Mouse (Mus musculus) limb, embryonic 14.5 days (tissue): ENCODE measurements around the gene Zfp335. TPM values are rescaled to one million over a fixed set of nuclear protein-coding genes. Genes with fewer than 3 reads are reported as not detected.

Experiments
- ATAC-seq: fragments of 200-750 bp; cut with Nextera tagmentation; 2 replicates; pipeline ENCODE4 v1.8.0; 2017; ENCODE audit warnings: low read depth, moderate number of reproducible peaks, moderate TSS enrichment; ENCODE audit not compliant: low FRiP score
- DNase-seq: peaks from one replicate; pipeline ENCODE4 v3.0.0-alpha.2; 2015; ENCODE audit warnings: low spot score
- H3K27ac ChIP-seq: fragments of 300-500 bp; sonication (generic); replicated peaks from 2 replicates; pipeline ENCODE4 v1.5.1; 2014; ENCODE audit warnings: low read depth, mild to moderate bottlenecking, low read length, moderate library complexity, mixed read lengths
- H3K27me3 ChIP-seq: fragments of 300-500 bp; sonication (generic); 2 replicates; pipeline ENCODE4 v1.6.1; 2014; ENCODE audit warnings: low read length, mixed read lengths; ENCODE audit not compliant: control insufficient read depth, insufficient read depth
- H3K36me3 ChIP-seq: fragments of 300-500 bp; sonication (generic); 2 replicates; pipeline ENCODE4 v1.6.1; 2014; ENCODE audit warnings: mild to moderate bottlenecking, low read length, moderate library complexity, mixed read lengths; ENCODE audit not compliant: control insufficient read depth, insufficient read depth
- H3K4me1 ChIP-seq: fragments of 300-500 bp; sonication (generic); 2 replicates; pipeline ENCODE4 v1.6.1; 2014; ENCODE audit warnings: antibody characterized with exemption, low read length, mixed read lengths; ENCODE audit not compliant: control insufficient read depth, insufficient read depth
- H3K4me2 ChIP-seq: fragments of 300-500 bp; sonication (generic); replicated peaks from 2 replicates; pipeline ENCODE4 v1.6.1; 2014; ENCODE audit warnings: low read depth, mild to moderate bottlenecking, low read length, moderate library complexity; ENCODE audit not compliant: severe bottlenecking
- H3K4me3 ChIP-seq: fragments of 300-500 bp; sonication (generic); replicated peaks from 2 replicates; pipeline ENCODE4 v1.5.1; 2014; ENCODE audit warnings: low read length
- H3K9ac ChIP-seq: fragments of 300-500 bp; sonication (generic); 2 replicates; pipeline ENCODE4 v1.6.1; 2014; ENCODE audit warnings: mild to moderate bottlenecking, low read depth, low read length, moderate library complexity; ENCODE audit not compliant: severe bottlenecking
- H3K9me3 ChIP-seq: fragments of 300-500 bp; sonication (generic); 2 replicates; pipeline ENCODE4 v1.6.1; 2016; ENCODE audit warnings: low read length; ENCODE audit not compliant: control insufficient read depth
- POLR2A ChIP-seq: fragments of 200-500 bp; IDR thresholded peaks from 2 replicates; pipeline ENCODE4 v1.8.0; 2012; ENCODE audit warnings: inconsistent platforms, mild to moderate bottlenecking, moderate library complexity, borderline replicate concordance; ENCODE audit not compliant: insufficient read depth, insufficient read length; ENCODE audit errors: extremely low read depth
- WGBS: fragments of 180-500 bp; shearing (Covaris S2); extraction: QIAGEN DNeasy Blood & Tissue Kit; methylation state at CpG from one replicate; pipeline ENCODE4 v1.1.7; 2014; 5-methylcytosine and 5-hydroxymethylcytosine counted together
- polyA plus RNA-seq, 2 experiments: library from polyadenylated mRNA; depleted of rRNA in 1 of 2; stranded (reverse) in 1 of 2; unstranded in 1 of 2; fragments of >200 nt; fragmentation: Nextera tagmentation in 1 of 2; extraction: Ambion mirVana in 1 of 2; gene quantifications; 2 replicates each; pipeline versions ENCODE4 v1.2.1 to v1.2.3; 2012 to 2014

Gene Zfp335
- polyA plus RNA-seq, 2 experiments = 13.7 to 37.9 TPM

- Histone ChIP-seq H3K4me1 (no peaks in the 10 kb centered on the region), H3K27ac (no peak overlapping the region), H3K9ac (no peak overlapping the region), H3K27me3 (no peaks in the 10 kb centered on the region), H3K4me3 (no peak overlapping the region), H3K9me3 (no peaks in the 10 kb centered on the region), H3K4me2 (no peak overlapping the region), H3K36me3 (peaks cover 100% of the 10 kb centered on the region)
- ATAC-seq (no peak), DNase-seq (no peak)
- 84% methylated on average over 2 of the region's 2 CpGs for WGBS
- TF ChIP-seq POLR2A = no peak
Observed at GRCm38 (mm10) chr2:164889960-164890359, 21.6 kb downstream of the Zfp335 start.

GRCm38 (mm10) chr2:164888996-164889395, 22.6 kb downstream of the Zfp335 start:
- no peak for ATAC-seq
- Histone ChIP-seq H3K27ac (no peak overlapping the region), H3K9ac (no peak overlapping the region), H3K4me1 (no peaks in the 10 kb centered on the region), H3K9me3 (no peaks in the 10 kb centered on the region), H3K36me3 (peaks cover 97% of the 10 kb centered on the region), H3K4me2 (no peak overlapping the region), H3K27me3 (no peaks in the 10 kb centered on the region), H3K4me3 (no peak overlapping the region)
- no peak for DNase-seq
- no peak for TF ChIP-seq POLR2A
- 90% methylated on average over 12 of the region's 12 CpGs for WGBS

- Histone ChIP-seq H3K4me3 (no peak overlapping the region), H3K27ac (no peak overlapping the region), H3K36me3 (peaks cover 88% of the 10 kb centered on the region), H3K4me2 (no peak overlapping the region), H3K4me1 (no peaks in the 10 kb centered on the region), H3K9me3 (no peaks in the 10 kb centered on the region), H3K9ac (no peak overlapping the region), H3K27me3 (no peaks in the 10 kb centered on the region)
- DNase-seq = no peak
- WGBS = 93% methylated on average over 10 of the region's 10 CpGs
- ATAC-seq = no peak
- TF ChIP-seq POLR2A = no peak
Observed at GRCm38 (mm10) chr2:164886617-164887016, 24.9 kb downstream of the Zfp335 start.

- peaks cover 80% of the 10 kb centered on the region for H3K36me3 ChIP-seq
- H3K27me3 ChIP-seq = no peaks in the 10 kb centered on the region
- H3K4me3 ChIP-seq = no peak overlapping the region
- no peak overlapping the region for H3K9ac ChIP-seq
- ATAC-seq (no peak), DNase-seq (peak; percentile 52)
- H3K9me3 ChIP-seq = no peaks in the 10 kb centered on the region
- H3K27ac ChIP-seq = no peak overlapping the region
- H3K4me1 ChIP-seq = no peaks in the 10 kb centered on the region
- TF ChIP-seq POLR2A = no peak
- 66% methylated on average over 7 of the region's 7 CpGs for WGBS
- H3K4me2 ChIP-seq = no peak overlapping the region
Observed at GRCm38 (mm10) chr2:164885788-164886187, 25.8 kb downstream of the Zfp335 start.

GRCm38 (mm10) chr2:164882619-164883018, 28.9 kb downstream of the Zfp335 start:
- WGBS = 79% methylated on average over 9 of the region's 9 CpGs
- TF ChIP-seq POLR2A = no peak
- Histone ChIP-seq H3K4me3 (no peak overlapping the region), H3K27ac (no peak overlapping the region), H3K27me3 (no peaks in the 10 kb centered on the region), H3K4me1 (peaks cover 14% of the 10 kb centered on the region), H3K4me2 (no peak overlapping the region), H3K9ac (no peak overlapping the region), H3K36me3 (peaks cover 48% of the 10 kb centered on the region), H3K9me3 (no peaks in the 10 kb centered on the region)
- no peak for DNase-seq
- no peak for ATAC-seq
